Mouse (Mus musculus) kidney, adult 8-10 months (tissue): ENCODE results near the gene Ldlrap1.
"Not testable (repeated sequence)": the region's sequence is repeated elsewhere in the genome, so short reads cannot be mapped to it uniquely, and the experiment has no call there.

Experiments
- DNase-seq, 2 experiments: peaks; one replicate each; pipeline ENCODE4 v3.0.0; 2022

Ldlrap1 gene

GRCm38 (mm10) chr4:134767426-134768225, at the start of gene Ldlrap1:
TSS of gene Ldlrap1 (minus strand) at chr4:134768024.
- DNase-seq: peak; percentile 52 to 81

GRCm38 (mm10) chr4:134814229-134814571, 46.4 kb upstream of the Ldlrap1 start:
- no peak for DNase-seq

GRCm38 (mm10) chr4:134813406-134814228, 45.8 kb upstream of the Ldlrap1 start:
- DNase-seq: no peak

- peak; percentile 95 to 99 for DNase-seq
Measured at GRCm38 (mm10) chr4:134804765-134805164, 36.9 kb upstream of the Ldlrap1 start.

GRCm38 (mm10) chr4:134802765-134803164, 34.9 kb upstream of the Ldlrap1 start:
- no peak for DNase-seq

- peak; percentile 68 to 73 for DNase-seq
Measured at GRCm38 (mm10) chr4:134802155-134802554, 34.3 kb upstream of the Ldlrap1 start.

- no peak for DNase-seq
Measured at GRCm38 (mm10) chr4:134800693-134801092, 32.9 kb upstream of the Ldlrap1 start.

- no peak for DNase-seq
Measured at GRCm38 (mm10) chr4:134800098-134800497, 32.3 kb upstream of the Ldlrap1 start.

- peak; percentile 50 to 74 for DNase-seq
Measured at GRCm38 (mm10) chr4:134799272-134799671, 31.4 kb upstream of the Ldlrap1 start.

- peak; percentile 49 to 53 for DNase-seq
Measured at GRCm38 (mm10) chr4:134798861-134799260, 31.0 kb upstream of the Ldlrap1 start.

- no peak for DNase-seq
Measured at GRCm38 (mm10) chr4:134797621-134798020, 29.8 kb upstream of the Ldlrap1 start.

- DNase-seq: peak; percentile 33 to 47
Measured at GRCm38 (mm10) chr4:134796581-134797361, 28.9 kb upstream of the Ldlrap1 start.

- no peak for DNase-seq
Measured at GRCm38 (mm10) chr4:134795819-134796485, 28.1 kb upstream of the Ldlrap1 start.

- not testable (repeated sequence) for DNase-seq
Measured at GRCm38 (mm10) chr4:134794959-134795358, 27.1 kb upstream of the Ldlrap1 start.

- peak in 1 of 2 experiments; percentile 57 for DNase-seq
Measured at GRCm38 (mm10) chr4:134793213-134793956, 25.6 kb upstream of the Ldlrap1 start.

- DNase-seq: no peak
Measured at GRCm38 (mm10) chr4:134791731-134792130, 23.9 kb upstream of the Ldlrap1 start.

GRCm38 (mm10) chr4:134786946-134787345, 19.1 kb upstream of the Ldlrap1 start:
- DNase-seq: no peak

GRCm38 (mm10) chr4:134784701-134785100, 16.9 kb upstream of the Ldlrap1 start:
- peak in 1 of 2 experiments; percentile 49 for DNase-seq

GRCm38 (mm10) chr4:134779136-134779934, 11.5 kb upstream of the Ldlrap1 start:
- peak; percentile 67 to 78 for DNase-seq

GRCm38 (mm10) chr4:134776246-134776645, 8.4 kb upstream of the Ldlrap1 start:
- DNase-seq: no peak
